Mouse (Mus musculus): ENCODE measurements around the gene Kif26b. TPM values are rescaled to one million over a fixed set of nuclear protein-coding genes. Genes with fewer than 3 reads are reported as not detected.

The Kif26b gene
- polyA plus RNA-seq, 1 experiment from 2014 or later: 6.5 TPM

DNA sequence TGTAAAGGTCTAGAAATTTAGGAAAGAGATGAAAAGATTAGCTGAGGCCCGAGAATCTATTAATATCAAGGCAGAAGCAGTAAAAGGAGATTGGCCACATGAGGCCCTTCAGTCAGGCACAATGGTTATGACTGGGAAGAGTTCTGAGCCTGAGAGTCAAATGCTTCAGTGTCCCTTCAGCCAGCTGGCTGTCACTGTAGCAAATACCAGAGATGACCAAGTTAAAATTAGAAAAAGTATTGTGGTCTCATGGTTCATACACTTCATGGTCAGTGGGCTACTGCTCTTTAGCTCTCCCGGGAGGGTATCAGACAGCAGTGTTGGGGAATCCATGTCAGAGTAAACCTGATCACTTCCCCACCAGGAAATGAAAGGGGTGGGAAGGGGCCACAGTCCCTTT lies 144.6 kb downstream of the Kif26b start:
- 77% methylated on average over 2 of the region's 2 CpGs for WGBS

GRCm38 (mm10) chr1:178675542-178676252 lies 146.8 kb downstream of the Kif26b start:
- H3K4me3 ChIP-seq (ENCODE audit: low read depth, low read length): no peak overlapping the region
- H3K27me3 ChIP-seq (ENCODE audit: control insufficient read depth, insufficient read depth, low read length): no peaks in the 10 kb centered on the region
- ATAC-seq (ENCODE audit: low FRiP score): no peak
- H3K4me1 ChIP-seq (replicated peaks; ENCODE audit: control insufficient read depth, insufficient read depth, low read length): no peaks in the 10 kb centered on the region
- H3K4me2 ChIP-seq (replicated peaks; ENCODE audit: low read depth, low read length): no peak overlapping the region
- DNase-seq (ENCODE audit: low spot score): no peak
- H3K36me3 ChIP-seq (ENCODE audit: control insufficient read depth, insufficient read depth, low read length): no peaks in the 10 kb centered on the region
- no peak overlapping the region for H3K27ac ChIP-seq (ENCODE audit: low read depth, low read length)
- 97% methylated on average over 3 of the region's 3 CpGs for WGBS
- H3K9me3 ChIP-seq (ENCODE audit: control insufficient read depth, low read length): no peaks in the 10 kb centered on the region
- H3K9ac ChIP-seq (ENCODE audit: low read depth, low read length): no peak overlapping the region

More for the DNA sequence above, 144.6 kb downstream of the Kif26b start:
- Histone ChIP-seq H3K27me3 (ENCODE audit: control insufficient read depth, insufficient read depth, low read length) (no peaks in the 10 kb centered on the region), H3K27ac (ENCODE audit: low read depth, low read length) (no peak overlapping the region), H3K36me3 (ENCODE audit: control insufficient read depth, insufficient read depth, low read length) (no peaks in the 10 kb centered on the region), H3K9me3 (ENCODE audit: control insufficient read depth, low read length) (no peaks in the 10 kb centered on the region), H3K4me2 (replicated peaks; ENCODE audit: low read depth, low read length) (no peak overlapping the region), H3K4me3 (ENCODE audit: low read depth, low read length) (no peak overlapping the region), H3K4me1 (replicated peaks; ENCODE audit: control insufficient read depth, insufficient read depth, low read length) (no peaks in the 10 kb centered on the region), H3K9ac (ENCODE audit: low read depth, low read length) (no peak overlapping the region)
- ATAC-seq (ENCODE audit: low FRiP score) (no peak), DNase-seq (ENCODE audit: low spot score) (no peak)

DNA sequence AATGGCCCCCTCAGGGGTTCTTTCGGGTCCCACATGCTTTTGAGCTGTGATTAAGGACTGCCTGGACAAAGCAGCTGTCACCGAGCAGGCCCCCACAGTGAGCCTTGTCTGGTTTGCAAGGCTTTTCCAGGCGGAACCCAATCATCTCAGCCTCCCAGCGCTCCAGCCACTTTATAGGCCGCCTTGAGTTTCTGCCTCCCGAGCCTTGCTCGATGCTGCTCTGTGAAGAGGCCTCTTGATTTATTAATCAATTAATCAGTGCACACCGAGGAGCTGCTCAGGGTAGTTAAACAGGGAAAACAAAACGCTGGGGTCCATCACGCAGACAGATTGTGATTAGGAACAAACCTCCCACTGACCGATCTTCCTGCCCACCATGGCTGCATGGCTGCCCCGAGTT lies 148.2 kb downstream of the Kif26b start:
- no peak overlapping the region for H3K27ac ChIP-seq (ENCODE audit: low read depth, low read length)
- 51% methylated on average over 12 of the region's 12 CpGs for whole genome bisulfite sequencing
- H3K4me1 ChIP-seq (replicated peaks; ENCODE audit: control insufficient read depth, insufficient read depth, low read length): no peaks in the 10 kb centered on the region
- H3K9ac ChIP-seq (ENCODE audit: low read depth, low read length): no peak overlapping the region
- H3K4me3 ChIP-seq (ENCODE audit: low read depth, low read length): no peak overlapping the region
- H3K9me3 ChIP-seq (ENCODE audit: control insufficient read depth, low read length): no peaks in the 10 kb centered on the region
- H3K27me3 ChIP-seq (ENCODE audit: control insufficient read depth, insufficient read depth, low read length): no peaks in the 10 kb centered on the region
- peak; percentile 53 for ATAC-seq (ENCODE audit: low FRiP score)
- no peak overlapping the region for H3K4me2 ChIP-seq (replicated peaks; ENCODE audit: low read depth, low read length)
- no peak for DNase-seq (ENCODE audit: low spot score)
- no peaks in the 10 kb centered on the region for H3K36me3 ChIP-seq (ENCODE audit: control insufficient read depth, insufficient read depth, low read length)

DNA sequence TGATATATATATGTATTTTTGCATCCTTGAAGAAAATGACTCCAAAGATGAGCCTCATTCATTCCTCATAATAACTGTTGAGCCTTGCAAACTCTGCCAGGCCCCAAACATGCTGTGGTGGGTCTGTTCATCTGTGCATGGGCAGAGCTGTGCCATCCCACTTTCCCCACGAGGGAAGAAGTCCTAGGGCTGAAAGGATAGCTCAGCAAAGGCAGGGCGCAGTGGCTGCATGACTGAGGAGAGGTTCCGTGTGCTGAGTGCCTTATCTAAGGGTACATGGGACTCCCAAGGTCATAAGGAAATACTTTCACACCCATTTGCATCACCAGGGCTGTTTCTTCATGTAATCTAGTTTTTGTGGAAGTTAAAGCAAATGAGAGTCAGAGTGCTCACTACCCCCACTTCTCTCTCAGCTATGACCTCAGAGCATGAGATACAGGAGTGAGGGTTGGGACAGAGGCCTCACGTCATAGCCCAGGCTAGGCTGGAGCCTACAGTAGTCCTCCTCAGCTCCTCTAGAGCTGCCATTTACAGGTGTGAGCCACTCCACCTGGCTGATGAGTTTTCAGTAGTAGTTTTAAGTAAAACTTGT lies 148.8 kb downstream of the Kif26b start:
- H3K9ac ChIP-seq (ENCODE audit: low read depth, low read length): no peak overlapping the region
- DNase-seq (ENCODE audit: low spot score): no peak
- H3K36me3 ChIP-seq (ENCODE audit: control insufficient read depth, insufficient read depth, low read length): no peaks in the 10 kb centered on the region
- H3K4me3 ChIP-seq (ENCODE audit: low read depth, low read length): no peak overlapping the region
- no peak for ATAC-seq (ENCODE audit: low FRiP score)
- 81% methylated on average over 4 of the region's 4 CpGs for WGBS
- H3K4me1 ChIP-seq (replicated peaks; ENCODE audit: control insufficient read depth, insufficient read depth, low read length): no peaks in the 10 kb centered on the region
- H3K27ac ChIP-seq (ENCODE audit: low read depth, low read length): no peak overlapping the region
- no peaks in the 10 kb centered on the region for H3K9me3 ChIP-seq (ENCODE audit: control insufficient read depth, low read length)
- H3K4me2 ChIP-seq (replicated peaks; ENCODE audit: low read depth, low read length): no peak overlapping the region
- no peaks in the 10 kb centered on the region for H3K27me3 ChIP-seq (ENCODE audit: control insufficient read depth, insufficient read depth, low read length)

DNA sequence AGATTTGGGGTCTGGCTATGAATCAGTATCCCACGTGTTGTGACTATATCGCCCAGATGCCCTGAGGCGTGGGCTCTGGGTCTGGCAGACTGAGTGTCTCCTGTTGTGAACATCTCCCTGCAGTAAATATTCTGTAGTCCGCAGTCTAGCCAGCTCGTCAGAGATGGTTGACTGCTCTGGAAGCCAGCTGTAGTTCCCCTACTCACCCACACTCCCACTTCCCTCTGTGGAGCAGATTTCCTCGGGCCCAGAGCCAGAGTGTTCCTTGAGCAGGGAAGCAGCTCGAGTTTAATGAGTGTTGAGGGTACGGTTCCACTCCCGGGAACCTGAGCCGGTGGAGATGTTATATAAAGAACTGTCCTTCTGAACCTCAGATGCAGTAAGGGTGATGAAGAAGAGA lies 154.7 kb downstream of the Kif26b start:
- H3K36me3 ChIP-seq (ENCODE audit: control insufficient read depth, insufficient read depth, low read length): no peaks in the 10 kb centered on the region
- no peaks in the 10 kb centered on the region for H3K9me3 ChIP-seq (ENCODE audit: control insufficient read depth, low read length)
- H3K27me3 ChIP-seq (ENCODE audit: control insufficient read depth, insufficient read depth, low read length): no peaks in the 10 kb centered on the region
- DNase-seq (ENCODE audit: low spot score) (no peak), ATAC-seq (ENCODE audit: low FRiP score) (no peak)
- H3K9ac ChIP-seq (ENCODE audit: low read depth, low read length): no peak overlapping the region
- WGBS: 82% methylated on average over 10 of the region's 10 CpGs
- no peak overlapping the region for H3K4me3 ChIP-seq (ENCODE audit: low read depth, low read length)
- H3K27ac ChIP-seq (ENCODE audit: low read depth, low read length): no peak overlapping the region
- no peaks in the 10 kb centered on the region for H3K4me1 ChIP-seq (replicated peaks; ENCODE audit: control insufficient read depth, insufficient read depth, low read length)
- H3K4me2 ChIP-seq (replicated peaks; ENCODE audit: low read depth, low read length): no peak overlapping the region

GRCm38 (mm10) chr1:178684991-178685680 lies 156.2 kb downstream of the Kif26b start:
- no peak for DNase-seq (ENCODE audit: low spot score)
- ATAC-seq (ENCODE audit: low FRiP score): no peak

GRCm38 (mm10) chr1:178686881-178687280 lies 158.0 kb downstream of the Kif26b start:
- no peaks in the 10 kb centered on the region for H3K36me3 ChIP-seq (ENCODE audit: control insufficient read depth, insufficient read depth, low read length)
- DNase-seq (ENCODE audit: low spot score) (no peak), ATAC-seq (ENCODE audit: low FRiP score) (no peak)
- H3K4me2 ChIP-seq (replicated peaks; ENCODE audit: low read depth, low read length): no peak overlapping the region
- no peak overlapping the region for H3K4me3 ChIP-seq (ENCODE audit: low read depth, low read length)
- H3K27ac ChIP-seq (ENCODE audit: low read depth, low read length): no peak overlapping the region
- H3K9ac ChIP-seq (ENCODE audit: low read depth, low read length): no peak overlapping the region
- H3K27me3 ChIP-seq (ENCODE audit: control insufficient read depth, insufficient read depth, low read length): no peaks in the 10 kb centered on the region
- H3K4me1 ChIP-seq (replicated peaks; ENCODE audit: control insufficient read depth, insufficient read depth, low read length): no peaks in the 10 kb centered on the region
- H3K9me3 ChIP-seq (ENCODE audit: control insufficient read depth, low read length): no peaks in the 10 kb centered on the region

More at GRCm38 (mm10) chr1:178684991-178685680, 156.2 kb downstream of the Kif26b start:
- 46% methylated on average over 8 of the region's 8 CpGs for WGBS
- no peak overlapping the region for H3K4me3 ChIP-seq (ENCODE audit: low read depth, low read length)
- H3K4me2 ChIP-seq (replicated peaks; ENCODE audit: low read depth, low read length): no peak overlapping the region
- no peaks in the 10 kb centered on the region for H3K27me3 ChIP-seq (ENCODE audit: control insufficient read depth, insufficient read depth, low read length)
- no peak overlapping the region for H3K9ac ChIP-seq (ENCODE audit: low read depth, low read length)
- no peaks in the 10 kb centered on the region for H3K4me1 ChIP-seq (replicated peaks; ENCODE audit: control insufficient read depth, insufficient read depth, low read length)
- no peaks in the 10 kb centered on the region for H3K9me3 ChIP-seq (ENCODE audit: control insufficient read depth, low read length)
- H3K27ac ChIP-seq (ENCODE audit: low read depth, low read length): no peak overlapping the region
- no peaks in the 10 kb centered on the region for H3K36me3 ChIP-seq (ENCODE audit: control insufficient read depth, insufficient read depth, low read length)

GRCm38 (mm10) chr1:178689512-178689911 lies 160.6 kb downstream of the Kif26b start:
- no peaks in the 10 kb centered on the region for H3K27me3 ChIP-seq (ENCODE audit: control insufficient read depth, insufficient read depth, low read length)
- DNase-seq (ENCODE audit: low spot score): peak; percentile 26
- 62% methylated on average over 4 of the region's 4 CpGs for WGBS
- no peaks in the 10 kb centered on the region for H3K4me1 ChIP-seq (replicated peaks; ENCODE audit: control insufficient read depth, insufficient read depth, low read length)
- H3K4me3 ChIP-seq (ENCODE audit: low read depth, low read length): no peak overlapping the region
- H3K27ac ChIP-seq (ENCODE audit: low read depth, low read length): no peak overlapping the region
- no peaks in the 10 kb centered on the region for H3K36me3 ChIP-seq (ENCODE audit: control insufficient read depth, insufficient read depth, low read length)
- ATAC-seq (ENCODE audit: low FRiP score): no peak
- no peaks in the 10 kb centered on the region for H3K9me3 ChIP-seq (ENCODE audit: control insufficient read depth, low read length)
- H3K9ac ChIP-seq (ENCODE audit: low read depth, low read length): no peak overlapping the region
- H3K4me2 ChIP-seq (replicated peaks; ENCODE audit: low read depth, low read length): no peak overlapping the region

DNA sequence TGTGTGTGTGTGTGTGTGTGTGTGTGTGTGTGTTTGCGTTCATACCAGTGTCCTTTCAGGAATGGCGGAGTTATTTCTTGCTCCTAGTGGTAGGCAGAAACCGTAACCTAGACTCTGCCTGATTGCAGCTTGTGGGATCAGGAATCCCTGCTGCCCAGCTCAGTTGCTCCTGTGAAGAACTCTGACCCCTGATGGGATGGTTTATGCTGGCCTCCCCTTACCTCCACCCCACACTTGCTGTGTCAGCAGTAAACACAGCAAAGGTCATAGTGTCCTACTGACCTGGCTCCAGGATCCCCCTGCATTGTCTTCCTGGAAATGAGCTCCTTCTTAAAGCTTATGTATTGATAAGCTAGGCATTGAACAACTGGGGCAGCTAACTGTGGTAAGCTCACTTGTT lies 162.8 kb downstream of the Kif26b start:
- Histone ChIP-seq H3K4me2 (replicated peaks; ENCODE audit: low read depth, low read length) (no peak overlapping the region), H3K4me3 (ENCODE audit: low read depth, low read length) (no peak overlapping the region), H3K9me3 (ENCODE audit: control insufficient read depth, low read length) (no peaks in the 10 kb centered on the region), H3K27ac (ENCODE audit: low read depth, low read length) (no peak overlapping the region), H3K9ac (ENCODE audit: low read depth, low read length) (no peak overlapping the region), H3K36me3 (ENCODE audit: control insufficient read depth, insufficient read depth, low read length) (no peaks in the 10 kb centered on the region), H3K4me1 (replicated peaks; ENCODE audit: control insufficient read depth, insufficient read depth, low read length) (no peaks in the 10 kb centered on the region), H3K27me3 (ENCODE audit: control insufficient read depth, insufficient read depth, low read length) (no peaks in the 10 kb centered on the region)
- 72% methylated on average over 3 of the region's 3 CpGs for WGBS
- no peak for ATAC-seq (ENCODE audit: low FRiP score)
- DNase-seq (ENCODE audit: low spot score): no peak

Measured in hindbrain, embryonic 11.5 days (tissue).